Mouse (Mus musculus): ENCODE results near the gene Gm49387. TPM values are rescaled to one million over a fixed set of nuclear protein-coding genes. Genes with fewer than 3 reads are reported as not detected.
"Not testable (repeated sequence)": the region's sequence is repeated elsewhere in the genome, so short reads cannot be mapped to it uniquely, and the experiment has no call there.

The Gm49387 gene
- polyA plus RNA-seq, 1 experiment from 2014 or later: 1.2 TPM

- Histone ChIP-seq H3K9me3 (no peaks in the 10 kb centered on the region), H3K9ac (no peak overlapping the region), H3K27ac (no peak overlapping the region), H3K36me3 (replicated peaks) (no peaks in the 10 kb centered on the region), H3K4me2 (no peak overlapping the region), H3K4me3 (no peak overlapping the region), H3K27me3 (replicated peaks) (no peaks in the 10 kb centered on the region), H3K4me1 (no peaks in the 10 kb centered on the region)
- no peak for ATAC-seq (replicated peaks)
- WGBS: 63% methylated on average over 6 of the region's 6 CpGs
These were observed 35.2 kb downstream of the Gm49387 start for GRCm38 (mm10) chr14:31605514-31605913.

GRCm38 (mm10) chr14:31604916-31605315 lies 35.8 kb downstream of the Gm49387 start:
- Histone ChIP-seq H3K36me3 (replicated peaks) (no peaks in the 10 kb centered on the region), H3K27ac (no peak overlapping the region), H3K4me3 (no peak overlapping the region), H3K27me3 (replicated peaks) (no peaks in the 10 kb centered on the region), H3K4me1 (no peaks in the 10 kb centered on the region), H3K4me2 (no peak overlapping the region), H3K9ac (no peak overlapping the region), H3K9me3 (no peaks in the 10 kb centered on the region)
- ATAC-seq (replicated peaks): no peak
- WGBS: 86% methylated on average over 5 of the region's 5 CpGs

- H3K27me3 ChIP-seq (replicated peaks); H3K27ac ChIP-seq; H3K9me3 ChIP-seq; H3K4me3 ChIP-seq; H3K4me1 ChIP-seq; H3K4me2 ChIP-seq; H3K9ac ChIP-seq; H3K36me3 ChIP-seq (replicated peaks); ATAC-seq (replicated peaks): not testable (repeated sequence)
- WGBS: 86% methylated on average over 6 of the region's 6 CpGs
These were observed 38.1 kb downstream of the Gm49387 start for GRCm38 (mm10) chr14:31602616-31602979.

- 93% methylated on average over 14 of the region's 14 CpGs for WGBS
- no peak for ATAC-seq (replicated peaks)
These were observed 38.6 kb downstream of the Gm49387 start for GRCm38 (mm10) chr14:31601908-31602615.

GRCm38 (mm10) chr14:31597446-31597845 lies 43.2 kb downstream of the Gm49387 start:
- H3K4me1 ChIP-seq: no peaks in the 10 kb centered on the region
- no peaks in the 10 kb centered on the region for H3K27me3 ChIP-seq (replicated peaks)
- H3K27ac ChIP-seq: no peak overlapping the region
- WGBS: 91% methylated on average over 4 of the region's 4 CpGs
- H3K36me3 ChIP-seq (replicated peaks): no peaks in the 10 kb centered on the region
- no peak overlapping the region for H3K9ac ChIP-seq
- no peak for ATAC-seq (replicated peaks)
- H3K4me2 ChIP-seq: no peak overlapping the region
- H3K9me3 ChIP-seq: no peaks in the 10 kb centered on the region
- H3K4me3 ChIP-seq: no peak overlapping the region

More at GRCm38 (mm10) chr14:31601908-31602615, 38.6 kb downstream of the Gm49387 start:
- no peaks in the 10 kb centered on the region for H3K36me3 ChIP-seq (replicated peaks)
- H3K4me1 ChIP-seq: no peaks in the 10 kb centered on the region
- no peak overlapping the region for H3K27ac ChIP-seq
- no peak overlapping the region for H3K9ac ChIP-seq
- no peaks in the 10 kb centered on the region for H3K27me3 ChIP-seq (replicated peaks)
- H3K4me2 ChIP-seq: no peak overlapping the region
- H3K4me3 ChIP-seq: no peak overlapping the region
- no peaks in the 10 kb centered on the region for H3K9me3 ChIP-seq

- Histone ChIP-seq H3K4me2 (no peak overlapping the region), H3K4me3 (no peak overlapping the region), H3K36me3 (replicated peaks) (no peaks in the 10 kb centered on the region), H3K9ac (no peak overlapping the region), H3K27me3 (replicated peaks) (no peaks in the 10 kb centered on the region), H3K9me3 (no peaks in the 10 kb centered on the region), H3K4me1 (no peaks in the 10 kb centered on the region), H3K27ac (no peak overlapping the region)
- WGBS: 86% methylated on average over 7 of the region's 7 CpGs
- ATAC-seq (replicated peaks): no peak
These were observed 44.3 kb downstream of the Gm49387 start for GRCm38 (mm10) chr14:31596408-31596807.

GRCm38 (mm10) chr14:31594693-31595092 lies 46.0 kb downstream of the Gm49387 start:
- H3K27ac ChIP-seq: no peak overlapping the region
- 79% methylated on average over 3 of the region's 3 CpGs for WGBS
- no peak overlapping the region for H3K9ac ChIP-seq
- no peaks in the 10 kb centered on the region for H3K27me3 ChIP-seq (replicated peaks)
- H3K9me3 ChIP-seq: no peaks in the 10 kb centered on the region
- no peak overlapping the region for H3K4me2 ChIP-seq
- H3K4me1 ChIP-seq: no peaks in the 10 kb centered on the region
- no peaks in the 10 kb centered on the region for H3K36me3 ChIP-seq (replicated peaks)
- no peak for ATAC-seq (replicated peaks)
- H3K4me3 ChIP-seq: no peak overlapping the region

- Histone ChIP-seq H3K9ac (no peak overlapping the region), H3K27ac (no peak overlapping the region), H3K4me2 (no peak overlapping the region), H3K27me3 (replicated peaks) (no peaks in the 10 kb centered on the region), H3K4me3 (no peak overlapping the region), H3K4me1 (no peaks in the 10 kb centered on the region), H3K9me3 (no peaks in the 10 kb centered on the region), H3K36me3 (replicated peaks) (no peaks in the 10 kb centered on the region)
- WGBS: 78% methylated on average over 2 of the region's 2 CpGs
- no peak for ATAC-seq (replicated peaks)
These were observed 47.6 kb downstream of the Gm49387 start for GRCm38 (mm10) chr14:31593036-31593435.

GRCm38 (mm10) chr14:31591243-31591642 lies 49.4 kb downstream of the Gm49387 start, which contains the start of gene Colq:
Gene Colq, minus strand, starts transcription at chr14:31591343.
- Histone ChIP-seq H3K4me2 (no peak within 1 kb of the TSS), H3K4me3 (no peak within 1 kb of the TSS), H3K9me3 (no peaks in the 10 kb centered on the region), H3K36me3 (replicated peaks) (no peaks in the 10 kb centered on the region), H3K27me3 (replicated peaks) (no peaks in the 10 kb centered on the region), H3K27ac (no peak within 1 kb of the TSS), H3K9ac (no peak within 1 kb of the TSS), H3K4me1 (no peaks in the 10 kb centered on the region)
- WGBS: 84% methylated on average over 3 of the region's 3 CpGs
- ATAC-seq (replicated peaks): no peak

- Histone ChIP-seq H3K36me3 (replicated peaks) (no peaks in the 10 kb centered on the region), H3K27ac (no peak overlapping the region), H3K27me3 (replicated peaks) (no peaks in the 10 kb centered on the region), H3K4me3 (no peak overlapping the region), H3K4me2 (no peak overlapping the region), H3K4me1 (no peaks in the 10 kb centered on the region), H3K9ac (no peak overlapping the region), H3K9me3 (no peaks in the 10 kb centered on the region)
- no peak for ATAC-seq (replicated peaks)
- WGBS: 80% methylated on average over 8 of the region's 8 CpGs
These were observed 54.2 kb downstream of the Gm49387 start for GRCm38 (mm10) chr14:31586451-31586850.

- no peaks in the 10 kb centered on the region for H3K4me1 ChIP-seq
- no peak overlapping the region for H3K4me3 ChIP-seq
- H3K4me2 ChIP-seq: no peak overlapping the region
- H3K9me3 ChIP-seq: no peaks in the 10 kb centered on the region
- H3K27ac ChIP-seq: no peak overlapping the region
- no peaks in the 10 kb centered on the region for H3K27me3 ChIP-seq (replicated peaks)
- ATAC-seq (replicated peaks): no peak
- no peak overlapping the region for H3K9ac ChIP-seq
- no peaks in the 10 kb centered on the region for H3K36me3 ChIP-seq (replicated peaks)
- 84% methylated on average over 8 of the region's 9 CpGs for WGBS
These were observed 57.6 kb downstream of the Gm49387 start for GRCm38 (mm10) chr14:31583082-31583481.

GRCm38 (mm10) chr14:31577966-31578735 lies 62.5 kb downstream of the Gm49387 start:
- no peak for ATAC-seq (replicated peaks)
- WGBS: 61% methylated on average over 9 of the region's 9 CpGs
- H3K9me3 ChIP-seq: no peaks in the 10 kb centered on the region
- no peak overlapping the region for H3K27ac ChIP-seq
- H3K4me1 ChIP-seq: no peaks in the 10 kb centered on the region
- no peaks in the 10 kb centered on the region for H3K36me3 ChIP-seq (replicated peaks)
- H3K9ac ChIP-seq: no peak overlapping the region
- no peak overlapping the region for H3K4me2 ChIP-seq
- no peaks in the 10 kb centered on the region for H3K27me3 ChIP-seq (replicated peaks)
- H3K4me3 ChIP-seq: no peak overlapping the region
